Mouse (Mus musculus) neutrophil, adult 5-6 weeks (primary cell): ENCODE results near the gene Shmt2. TPM values are rescaled to one million over a fixed set of nuclear protein-coding genes. Genes with fewer than 3 reads are reported as not detected.

Source experiments
- ATAC-seq: fragments of 151-379, 151-347 bp; 2 replicates; pipeline ENCODE4 v1.8.0; 2017; ENCODE audit warnings: mild to moderate bottlenecking, moderate TSS enrichment; ENCODE audit not compliant: insufficient number of reproducible peaks, poor library complexity, low FRiP score, severe bottlenecking; ENCODE audit errors: extremely low read depth
- total RNA-seq: library from RNA; stranded (forward); fragments of 200-1000 nt; gene quantifications from 2 replicates; pipeline ENCODE4 v1.2.3, GENCODE M21; 2017

Shmt2 gene
- total RNA-seq, 1 experiment from 2014 or later: 22.8 TPM

- no peak for ATAC-seq
Observed at GRCm38 (mm10) chr10:127490160-127491127, 31.8 kb downstream of the Shmt2 start.

- ATAC-seq: no peak
Observed at GRCm38 (mm10) chr10:127488856-127489255, 33.4 kb downstream of the Shmt2 start.

DNA sequence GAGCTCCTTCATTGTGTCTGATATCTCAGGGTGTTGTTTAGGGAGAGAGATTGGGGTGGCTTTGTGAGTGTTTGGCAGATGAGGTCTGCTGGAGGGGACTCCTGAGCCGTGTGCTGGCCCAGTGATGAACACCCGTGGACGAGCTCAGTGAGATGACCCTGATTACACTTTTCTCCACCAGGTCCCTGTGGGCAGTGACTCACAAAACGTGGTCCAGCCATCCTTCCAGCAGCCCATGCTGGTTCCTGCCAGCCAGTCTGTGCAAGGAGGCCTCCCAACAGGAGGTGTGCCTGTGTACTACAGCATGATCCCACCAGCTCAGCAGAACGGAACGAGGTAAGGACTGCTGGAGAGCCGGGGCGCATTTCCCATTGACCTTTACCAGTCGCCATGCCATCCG lies 37.0 kb downstream of the Shmt2 start:
- no peak for ATAC-seq

- peak; percentile 37; the same call in 1 of the 2 replicates for ATAC-seq
Observed at GRCm38 (mm10) chr10:127480833-127481813, 41.1 kb downstream of the Shmt2 start.

DNA sequence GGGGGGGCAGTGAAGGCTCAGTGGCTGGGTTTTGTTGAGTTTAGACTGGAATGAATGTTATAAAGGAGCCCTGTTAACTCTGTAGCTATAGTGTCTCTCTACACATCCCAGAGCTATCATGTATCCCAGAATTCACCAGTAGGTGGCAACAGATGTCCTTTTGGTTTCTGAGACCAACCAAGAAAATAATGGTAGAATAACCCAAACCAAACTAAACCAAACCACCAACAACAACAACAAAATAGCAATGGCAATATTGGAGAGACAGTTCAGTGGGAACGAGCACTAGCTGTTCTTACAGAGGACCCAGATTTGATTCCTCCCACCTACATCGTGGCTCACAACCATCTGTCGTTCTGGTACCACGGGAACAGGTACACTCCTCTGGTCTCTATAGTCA lies 43.1 kb downstream of the Shmt2 start:
- no peak for ATAC-seq

- no peak for ATAC-seq
Observed at GRCm38 (mm10) chr10:127477301-127477700, 44.9 kb downstream of the Shmt2 start.

GRCm38 (mm10) chr10:127476541-127476940 lies 45.7 kb downstream of the Shmt2 start:
- no peak for ATAC-seq

DNA sequence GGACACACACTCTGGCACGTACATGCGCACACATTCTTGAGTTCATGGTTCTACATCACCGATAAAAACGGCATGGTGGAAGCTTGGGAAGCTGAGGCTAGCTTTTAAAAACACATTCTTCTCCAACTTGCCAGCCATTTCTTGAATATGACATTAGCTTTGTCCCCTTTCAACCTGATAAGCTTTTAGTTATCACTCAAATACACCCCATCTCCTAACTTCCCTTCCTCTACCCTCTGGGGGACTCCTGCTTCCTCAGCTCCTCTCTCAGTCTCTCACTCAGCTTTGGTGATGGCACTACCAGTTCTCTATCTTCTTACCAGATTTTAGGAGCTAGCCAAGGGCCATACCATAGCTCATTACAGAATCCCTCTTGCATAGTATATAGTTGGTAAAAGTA lies 47.1 kb downstream of the Shmt2 start:
- no peak for ATAC-seq

GRCm38 (mm10) chr10:127472722-127473121 lies 49.5 kb downstream of the Shmt2 start:
- no peak for ATAC-seq

DNA sequence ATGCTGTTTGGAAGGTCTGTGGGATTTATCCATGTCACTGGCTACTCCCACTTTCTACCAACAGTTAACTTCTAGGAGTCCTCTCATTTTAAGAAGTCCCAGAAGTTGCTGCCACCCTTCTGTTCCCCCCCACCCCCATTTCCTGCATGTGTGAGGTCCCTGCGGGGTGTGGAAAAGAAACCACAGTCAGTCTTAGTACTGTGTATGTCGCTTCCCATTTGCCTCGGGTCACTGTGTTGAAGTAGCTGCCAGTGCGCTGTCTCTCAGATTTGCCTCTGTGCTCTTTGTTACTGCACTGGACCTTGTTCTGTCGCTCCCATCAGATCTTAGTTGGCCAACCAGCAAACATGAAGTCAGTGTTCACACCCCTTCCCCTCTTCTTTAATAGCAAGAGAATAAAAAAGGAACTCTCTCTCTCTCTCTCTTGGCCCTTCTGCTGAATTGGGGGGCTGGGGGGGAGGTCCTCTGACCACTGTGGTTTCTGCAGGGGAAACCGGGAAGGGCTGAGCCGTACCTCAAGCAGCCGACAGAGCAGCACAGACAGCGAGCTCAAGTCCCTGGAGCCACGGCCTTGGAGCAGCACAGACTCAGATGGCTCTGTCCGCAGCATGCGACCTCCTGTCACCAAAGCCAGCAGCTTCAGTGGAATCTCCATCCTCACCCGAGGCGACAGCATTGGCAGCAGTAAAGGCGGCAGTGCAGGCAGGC lies 50.8 kb downstream of the Shmt2 start:
- no peak for ATAC-seq

Other genes starting within 250 kb of the Shmt2 start
- gene Mbd6, start 233.4 kb downstream of the Shmt2 start, total RNA-seq: 19.9 and 27.8 TPM in 2 replicates
- gene Mars, start 210.7 kb downstream of the Shmt2 start, total RNA-seq: 57.0 and 63.3 TPM in 2 replicates
- gene Arhgap9, start 200.5 kb downstream of the Shmt2 start, total RNA-seq: 146 and 150 TPM in 2 replicates
- not detected in 2 replicates for gene Gli1, start 180.5 kb downstream of the Shmt2 start, total RNA-seq
- gene Inhbe, start 168.0 kb downstream of the Shmt2 start, total RNA-seq: 0.12 TPM in 1 of 2 replicates, not detected in the other
- gene Inhbc, start 152.0 kb downstream of the Shmt2 start, total RNA-seq: not detected in 2 replicates
- 51.8 and 67.4 TPM in 2 replicates for gene R3hdm2, start 142.1 kb downstream of the Shmt2 start, total RNA-seq
- gene Stac3, start 20.8 kb downstream of the Shmt2 start, total RNA-seq: 6.0 and 9.8 TPM in 2 replicates
- gene Ndufa4l2, start 7.5 kb downstream of the Shmt2 start, total RNA-seq: not detected in 2 replicates
- gene Nxph4, start 12.1 kb upstream of the Shmt2 start, total RNA-seq: not detected in 2 replicates
- 6.3 and 15.1 TPM in 2 replicates for gene Lrp1, start 98.7 kb upstream of the Shmt2 start, total RNA-seq
- gene Stat6, start 120.5 kb upstream of the Shmt2 start, total RNA-seq: 258 and 273 TPM in 2 replicates
- gene Nemp1, start 144.5 kb upstream of the Shmt2 start, total RNA-seq: 42.6 and 45.7 TPM in 2 replicates
- gene Nab2, start 146.1 kb upstream of the Shmt2 start, total RNA-seq: 19.0 and 19.3 TPM in 2 replicates
- gene Myo1a, start 182.7 kb upstream of the Shmt2 start, total RNA-seq: 1.5 and 2.3 TPM in 2 replicates
- not detected in 2 replicates for gene Tac2, start 202.0 kb upstream of the Shmt2 start, total RNA-seq
- gene Zbtb39, start 217.1 kb upstream of the Shmt2 start, total RNA-seq: 20.7 and 25.7 TPM in 2 replicates
- 0.12 and 0.23 TPM in 2 replicates for gene Gpr182, start 229.3 kb upstream of the Shmt2 start, total RNA-seq
- gene Rdh1, start 237.3 kb upstream of the Shmt2 start, total RNA-seq: 0.37 and 0.47 TPM in 2 replicates
- gene Rdh16f1, start 237.3 kb upstream of the Shmt2 start, total RNA-seq: not detected in 2 replicates